Mouse (Mus musculus) layer of hippocampus, adult 9-10 months (tissue): ENCODE results near the gene Tlr3.

ENCODE experiments used
- DNase-seq: peaks from one replicate; pipeline ENCODE4 v3.0.0; 2022; ENCODE audit warnings: low spot score

Tlr3 gene

DNA sequence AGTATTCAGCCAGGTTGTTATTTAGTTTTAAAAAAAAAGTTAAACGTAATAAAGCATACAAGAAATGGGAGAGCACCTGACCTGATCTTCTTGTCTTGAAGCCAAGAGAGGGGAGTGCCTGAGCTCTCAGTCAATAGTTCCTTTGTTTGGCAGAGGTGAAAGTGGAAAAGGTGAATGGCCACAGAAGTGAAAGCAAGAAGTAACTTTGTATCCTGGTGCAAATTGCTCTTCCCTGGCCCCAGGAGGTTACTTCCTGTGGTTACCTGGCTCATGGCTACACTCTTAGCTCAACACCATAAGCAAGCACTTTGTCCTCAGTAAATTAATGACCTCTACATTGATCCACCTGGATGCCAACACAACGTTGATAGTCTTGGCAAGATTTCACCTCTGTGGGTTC, at the start of gene Tlr3:
Gene Tlr3 (minus strand): TSS at position 199 of the 400 bp plus-strand sequence.
- DNase-seq: no peak

DNA sequence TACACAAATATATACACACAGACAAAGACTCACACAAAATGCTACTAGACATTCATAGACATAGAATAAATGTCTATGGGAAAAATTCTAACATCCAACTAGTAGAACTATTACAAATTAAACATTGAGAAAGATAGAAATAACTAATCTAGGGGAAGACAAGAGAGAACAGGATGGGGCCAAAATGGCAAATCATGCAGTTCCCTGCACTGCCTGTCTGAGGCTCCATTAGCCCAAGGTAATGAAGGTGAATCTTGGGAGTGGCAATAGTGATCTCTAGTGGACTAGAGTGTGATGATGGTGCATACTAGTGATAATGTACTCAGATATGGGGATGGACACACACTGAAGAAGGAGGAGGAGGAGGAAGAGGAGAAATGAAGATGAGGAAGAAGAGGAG, 47.0 kb upstream of the Tlr3 start:
- DNase-seq: no peak

DNA sequence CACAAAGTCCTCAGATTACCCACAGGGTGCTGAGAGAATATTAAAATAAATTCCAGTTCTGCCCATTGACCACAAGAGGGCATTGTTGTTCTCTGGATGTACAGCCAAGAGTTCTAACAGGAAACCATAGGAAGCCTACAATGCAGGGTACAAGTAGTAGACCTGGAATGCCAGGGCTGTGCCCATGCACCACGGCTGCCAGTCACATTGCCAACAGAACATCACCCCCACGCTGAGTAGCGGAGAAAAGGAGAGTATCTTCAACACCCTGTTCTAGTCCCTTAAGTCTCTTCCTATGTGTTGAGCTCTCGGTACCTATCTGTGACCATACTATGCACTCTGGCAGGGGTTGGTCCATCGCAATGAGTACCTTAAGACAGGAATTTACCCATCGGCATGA, 43.5 kb upstream of the Tlr3 start:
- peak; percentile 63 for DNase-seq

DNA sequence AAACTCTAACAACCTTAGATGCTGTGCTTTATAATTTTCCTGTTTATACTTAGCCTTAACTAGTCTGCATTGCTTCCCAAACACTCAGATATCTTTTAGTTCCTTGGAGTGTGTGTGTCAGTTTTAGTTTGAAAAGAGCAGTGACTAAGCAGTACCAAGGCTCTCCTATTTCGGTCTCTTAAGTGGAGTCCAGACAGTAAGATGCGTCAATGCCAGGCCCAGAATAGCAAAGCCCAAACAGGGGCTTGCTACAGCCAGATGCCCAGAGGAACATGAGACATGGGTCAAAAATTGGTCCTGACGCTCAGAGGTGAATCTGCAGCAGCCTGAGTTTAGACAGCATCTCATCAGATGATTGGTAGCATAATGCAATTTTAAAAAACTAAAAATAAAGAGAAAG, 41.2 kb upstream of the Tlr3 start:
- no peak for DNase-seq

DNA sequence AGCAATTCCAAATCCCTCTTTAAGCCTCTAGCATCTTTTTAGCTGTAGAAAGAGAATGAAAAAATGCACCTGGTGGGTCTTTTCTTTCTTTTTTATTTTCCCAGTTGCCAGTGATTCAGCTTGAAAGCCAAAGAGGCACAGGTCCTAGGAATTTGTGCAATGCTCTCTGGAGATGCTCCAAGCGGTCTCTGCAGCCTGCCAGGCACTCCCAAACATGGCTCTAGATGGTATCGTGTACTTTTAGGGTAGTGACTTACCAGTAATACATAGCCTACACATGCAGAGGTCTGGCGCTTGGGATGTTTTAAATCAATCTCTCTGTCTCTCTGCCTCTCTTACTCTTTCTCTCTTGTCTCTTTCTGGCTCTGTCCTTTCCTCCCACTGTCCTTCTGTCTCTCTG, 38.0 kb upstream of the Tlr3 start:
- no peak for DNase-seq

DNA sequence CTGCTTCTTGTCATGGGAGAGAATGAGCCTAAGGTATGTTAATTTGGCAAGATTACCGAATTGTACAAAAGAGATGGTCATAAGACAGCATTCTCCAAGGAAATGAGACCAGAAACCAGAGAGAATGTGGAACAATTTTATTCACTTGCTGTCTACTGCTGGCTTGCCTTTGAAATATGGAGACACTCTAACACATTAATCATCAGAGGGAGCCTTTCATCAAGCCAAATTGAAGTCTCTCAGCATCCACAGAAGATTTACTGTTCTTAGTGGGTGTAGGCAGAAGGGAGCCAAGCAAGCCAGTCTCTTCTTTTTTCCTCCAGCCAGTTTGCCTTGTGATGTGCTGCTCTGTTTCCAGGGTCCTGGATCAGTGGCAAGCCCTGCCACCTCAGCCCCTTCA, 37.4 kb upstream of the Tlr3 start:
- DNase-seq: no peak

DNA sequence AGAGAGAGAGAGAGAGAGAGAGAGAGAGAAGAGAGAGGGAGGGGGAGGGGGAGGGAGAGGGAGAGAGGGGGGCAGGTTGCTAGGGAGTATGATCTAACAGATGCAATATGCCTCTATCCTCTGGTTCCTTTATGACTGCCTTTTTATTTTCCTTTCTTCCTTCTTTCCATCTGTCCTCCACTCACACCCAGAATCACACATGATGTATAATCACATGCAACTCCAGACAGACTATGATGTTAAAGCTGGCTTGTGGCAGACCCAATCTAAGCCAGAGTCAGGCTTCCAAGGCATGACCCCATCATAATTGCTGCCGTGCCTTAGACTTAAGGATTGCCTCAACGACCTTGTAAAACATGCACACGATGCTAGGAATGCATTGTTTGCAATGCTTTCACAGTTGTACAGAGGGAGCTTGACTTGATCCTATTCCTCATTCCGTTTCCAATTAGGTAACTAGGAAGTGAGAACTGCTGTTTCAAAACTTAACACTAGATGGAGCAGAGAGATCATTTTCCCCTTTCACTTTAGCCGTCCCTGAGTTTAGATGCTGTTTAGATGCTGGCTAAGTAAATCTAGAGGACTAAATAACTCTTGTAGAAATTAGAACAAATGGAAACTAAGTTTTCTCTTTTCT, 28.1 kb upstream of the Tlr3 start:
- DNase-seq: peak; percentile 88

DNA sequence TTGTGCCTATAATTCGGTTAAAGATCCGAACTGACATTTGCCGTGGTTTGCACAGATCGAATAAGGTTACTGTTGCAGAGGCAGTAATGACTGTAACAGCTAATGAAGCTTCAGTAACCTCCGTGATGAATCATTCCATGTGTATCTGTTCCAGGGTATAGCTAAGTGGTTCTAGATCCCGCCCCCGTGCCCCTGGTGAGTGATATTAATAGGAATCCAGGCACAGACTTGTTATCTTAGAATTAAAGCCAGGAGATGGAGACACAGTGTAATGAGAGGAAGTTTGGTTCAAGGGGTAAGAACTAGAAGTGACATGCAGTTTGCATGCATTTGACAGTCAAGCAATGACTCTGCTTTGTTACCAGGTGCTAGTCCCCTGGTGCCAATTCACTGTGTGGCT, 9.3 kb upstream of the Tlr3 start:
- DNase-seq: no peak

DNA sequence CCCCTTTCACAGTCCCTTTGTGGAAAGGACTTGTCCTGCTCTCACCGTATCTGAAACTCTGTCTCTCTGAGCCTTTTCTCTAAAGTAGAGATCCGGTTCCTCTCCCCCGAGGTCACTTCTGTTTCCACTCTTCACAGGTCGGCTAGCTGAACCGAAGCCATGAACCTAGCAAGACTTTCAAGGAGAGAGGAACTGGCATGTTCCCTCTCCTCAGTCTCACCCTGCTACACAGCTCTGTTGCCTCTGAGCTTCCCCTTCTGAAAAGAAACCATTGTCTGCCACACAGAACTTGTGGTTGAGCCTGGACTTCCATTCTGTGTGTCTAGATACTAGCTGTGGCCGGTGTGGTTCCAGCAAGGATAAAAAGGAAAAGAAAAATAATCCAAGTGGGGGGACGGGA, 4.1 kb upstream of the Tlr3 start:
- DNase-seq: peak; percentile 13

DNA sequence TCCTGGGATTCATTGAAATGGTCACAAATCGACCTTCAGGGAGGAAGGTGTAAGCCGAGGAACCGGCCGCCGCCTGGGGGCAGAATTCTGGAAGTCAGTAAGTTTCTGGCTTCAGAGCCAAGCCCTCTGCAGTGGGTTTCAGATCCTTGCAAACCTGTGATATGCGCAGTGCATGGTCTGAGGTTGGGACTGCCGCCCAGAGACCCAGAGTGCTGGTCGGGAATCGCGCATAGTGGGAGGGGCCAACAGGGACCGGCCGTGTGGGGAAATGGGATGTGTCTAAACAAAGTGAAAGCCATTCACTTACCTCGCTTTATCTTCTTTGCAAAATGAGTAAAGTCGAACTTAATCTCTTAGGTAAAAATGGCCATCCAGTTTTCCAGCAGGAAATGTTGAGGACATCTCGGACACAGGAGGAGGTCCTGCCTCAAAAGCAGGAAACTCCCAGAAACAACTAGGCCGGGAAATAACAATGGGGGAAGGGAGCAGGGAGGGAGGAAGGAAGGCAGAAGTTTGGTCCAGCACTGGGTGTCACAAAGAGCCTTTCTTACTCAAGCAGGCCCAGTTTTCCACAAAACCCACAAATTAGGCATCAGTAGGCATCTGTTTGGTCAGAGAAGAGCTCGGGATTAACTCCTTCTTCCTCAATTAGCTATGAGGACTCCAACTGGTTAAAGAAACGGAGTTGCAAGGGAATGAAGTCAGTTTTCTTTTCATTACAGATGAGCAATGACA, 567 bp downstream of the Tlr3 start:
- DNase-seq: peak; percentile 16

DNA sequence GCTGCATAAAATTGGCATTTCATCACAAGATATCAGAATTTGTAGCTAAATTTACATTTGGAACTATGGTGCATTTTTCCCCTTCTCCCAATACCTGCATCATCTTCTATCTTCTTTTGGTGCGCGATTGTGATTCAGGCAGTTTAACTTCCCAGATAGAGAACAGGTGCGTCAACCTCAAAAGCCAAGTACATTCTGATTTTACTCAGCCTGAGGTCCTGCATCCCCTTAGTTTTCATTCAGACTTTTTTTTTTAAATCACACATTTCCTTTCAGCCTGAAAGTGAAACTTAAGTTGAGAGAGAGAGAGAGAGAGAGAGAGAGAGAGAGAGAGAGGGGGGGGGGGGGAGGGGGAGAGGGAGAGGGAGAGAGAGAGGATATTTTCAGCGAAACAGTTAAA, 1.2 kb downstream of the Tlr3 start:
- DNase-seq: no peak

DNA sequence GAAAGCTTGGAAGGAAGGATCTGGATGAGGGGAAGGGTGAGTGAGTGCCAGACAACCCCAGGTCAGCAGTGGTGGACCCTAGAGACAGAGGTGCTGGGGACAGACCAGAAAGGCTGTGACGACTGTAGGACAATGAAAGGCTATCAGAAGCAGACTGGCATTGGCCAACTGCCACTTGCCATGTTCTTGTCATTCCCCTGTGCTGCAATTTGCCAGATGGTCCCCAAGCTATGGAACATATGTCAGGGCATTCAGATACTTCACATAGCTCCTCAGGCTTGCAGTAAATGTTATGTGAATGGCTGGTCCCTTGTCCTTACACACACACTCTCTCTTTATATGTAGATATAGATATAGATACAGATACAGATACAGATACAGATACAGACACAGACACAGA, 27.6 kb downstream of the Tlr3 start:
- no peak for DNase-seq

DNA sequence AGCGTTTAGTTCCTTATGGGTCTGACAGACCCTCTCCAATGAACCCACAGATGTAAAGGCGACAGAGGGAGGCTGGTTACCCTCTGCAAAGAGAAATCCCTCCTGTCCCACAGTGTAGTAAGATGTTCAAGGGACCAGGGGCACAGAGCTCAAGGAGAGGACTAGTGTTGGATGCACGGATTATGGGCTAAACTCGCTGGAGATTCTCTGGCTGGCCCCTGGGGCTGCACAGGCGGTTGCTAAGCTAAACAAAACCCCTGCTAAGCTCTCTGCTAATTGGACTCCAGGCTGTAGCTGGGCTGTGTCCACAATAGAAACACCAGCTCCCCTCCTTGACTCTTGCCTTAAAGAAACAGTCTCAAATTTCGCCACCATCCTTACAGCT, 28.9 kb downstream of the Tlr3 start, which contains the start of gene Fam149a:
Gene Fam149a (minus strand): TSS at position 329 of the 385 bp plus-strand sequence.
- DNase-seq: no peak

DNA sequence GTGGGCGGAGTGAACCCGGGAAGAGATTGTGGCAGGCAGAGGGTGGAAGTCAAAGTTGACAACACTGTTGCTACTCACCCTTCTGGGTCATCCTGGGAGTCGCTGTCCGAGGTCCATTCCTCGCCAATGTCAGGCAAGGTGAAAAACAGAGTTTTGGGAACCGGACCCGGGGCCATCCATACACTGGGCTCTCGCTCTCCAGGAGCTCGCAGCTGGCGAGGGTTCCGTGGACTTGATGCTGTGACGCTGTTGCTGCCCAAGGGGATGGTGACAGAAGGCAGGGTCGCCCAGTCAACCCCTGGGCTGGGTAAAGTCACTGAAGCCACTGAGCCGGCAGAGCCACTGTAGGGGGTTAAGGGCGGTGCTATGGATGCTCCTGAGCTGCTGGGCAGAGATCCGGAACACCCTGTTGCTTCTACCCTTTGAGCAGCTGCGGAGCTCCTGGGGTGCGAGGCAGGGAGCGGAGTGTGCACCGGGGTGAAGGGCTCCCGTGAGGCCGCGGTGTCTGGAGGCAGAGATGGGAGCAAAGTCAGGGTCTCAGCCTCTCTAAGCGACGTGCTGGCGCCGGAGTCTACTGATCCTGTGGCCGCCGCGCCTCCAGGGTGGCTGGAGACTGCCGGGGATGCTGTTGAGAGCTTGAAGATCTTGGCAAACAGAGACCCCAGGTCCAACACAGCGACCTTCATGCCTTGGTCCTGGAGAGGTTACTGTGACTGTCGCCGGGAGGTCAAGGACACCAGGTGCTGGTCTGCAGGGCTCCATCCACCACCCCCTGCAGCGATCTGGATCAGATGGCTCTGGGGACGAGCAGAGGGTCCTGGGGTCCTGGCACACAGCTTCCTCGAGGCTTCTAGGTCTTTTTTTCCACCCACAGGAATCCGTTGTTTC, 29.6 kb downstream of the Tlr3 start:
- DNase-seq: no peak

DNA sequence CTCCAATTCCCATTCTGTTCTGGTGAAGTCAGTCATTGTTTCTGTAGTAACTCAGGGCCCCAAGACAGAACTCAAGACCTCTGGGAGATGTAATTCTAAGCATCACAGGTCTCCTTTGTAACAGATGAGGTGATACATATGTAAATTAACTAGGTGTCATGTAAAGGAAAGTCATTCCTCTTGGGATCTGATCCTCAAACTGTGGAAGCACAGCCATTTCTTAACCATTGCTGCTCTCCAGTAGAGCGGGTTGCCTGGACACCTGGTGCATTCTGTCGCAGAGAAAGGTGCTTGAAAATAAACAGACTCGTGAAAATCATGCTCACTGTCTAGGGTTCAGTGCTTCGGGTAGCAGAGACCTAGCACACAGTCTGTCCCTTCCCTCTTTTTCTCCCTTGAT, 30.3 kb downstream of the Tlr3 start:
- DNase-seq: no peak

DNA sequence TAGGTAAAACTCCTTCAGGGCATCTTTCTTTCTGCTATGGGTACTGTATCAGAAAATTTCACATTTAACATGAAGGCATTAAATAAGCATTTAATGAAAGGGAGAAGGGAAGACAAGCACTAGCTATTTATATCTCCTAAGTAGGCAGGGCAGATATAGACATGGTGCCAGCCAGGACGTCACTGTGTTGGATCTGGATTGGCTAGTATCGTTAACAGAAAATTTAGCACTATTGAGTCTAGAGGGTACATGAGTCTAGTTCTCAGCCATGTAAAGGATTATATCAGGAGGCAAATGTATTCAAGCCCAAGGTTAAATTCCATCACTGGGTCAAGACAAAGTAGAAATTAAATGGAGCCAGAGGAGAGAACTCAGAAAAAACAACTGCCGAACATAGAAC, 36.8 kb downstream of the Tlr3 start:
- DNase-seq: no peak

DNA sequence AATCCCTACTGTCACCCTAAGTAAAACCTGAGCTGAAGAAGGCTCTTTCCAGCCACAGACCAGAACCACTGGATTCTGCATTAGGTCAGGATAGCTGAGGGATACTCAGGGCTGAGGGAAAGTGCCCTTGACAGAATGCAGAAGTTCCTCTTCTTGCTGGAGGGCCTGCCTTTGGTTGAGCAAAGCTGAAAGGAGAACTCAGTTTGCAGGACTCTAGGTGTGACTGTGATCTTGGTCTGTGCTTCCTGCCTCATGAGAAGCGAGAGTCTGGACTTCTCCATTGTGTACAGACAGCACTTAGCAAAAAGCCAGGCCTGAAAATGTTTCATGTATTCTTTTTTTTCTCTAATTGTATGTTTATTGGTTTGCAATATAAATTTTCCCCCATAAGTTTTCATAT, 43.7 kb downstream of the Tlr3 start:
- no peak for DNase-seq

DNA sequence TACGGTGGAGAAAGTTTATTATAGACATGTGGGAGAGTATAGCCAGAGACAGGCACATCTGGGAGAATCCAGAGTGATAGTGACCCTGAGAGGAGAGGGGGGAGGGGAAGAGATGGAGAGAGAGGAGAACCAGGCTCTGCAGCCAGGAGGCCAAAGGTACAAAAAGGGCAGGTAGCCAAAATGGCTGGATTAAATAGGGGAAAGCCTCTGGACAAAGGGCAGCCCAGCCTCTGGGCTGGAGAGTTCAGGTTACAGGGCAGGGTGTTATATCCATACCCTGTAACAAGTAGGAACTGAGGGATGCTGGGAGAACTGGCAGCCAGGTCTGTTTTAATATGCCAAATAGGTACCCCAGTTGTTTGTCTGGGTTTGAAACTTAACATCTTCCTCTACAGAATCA, 47.7 kb downstream of the Tlr3 start:
- DNase-seq: no peak

DNA sequence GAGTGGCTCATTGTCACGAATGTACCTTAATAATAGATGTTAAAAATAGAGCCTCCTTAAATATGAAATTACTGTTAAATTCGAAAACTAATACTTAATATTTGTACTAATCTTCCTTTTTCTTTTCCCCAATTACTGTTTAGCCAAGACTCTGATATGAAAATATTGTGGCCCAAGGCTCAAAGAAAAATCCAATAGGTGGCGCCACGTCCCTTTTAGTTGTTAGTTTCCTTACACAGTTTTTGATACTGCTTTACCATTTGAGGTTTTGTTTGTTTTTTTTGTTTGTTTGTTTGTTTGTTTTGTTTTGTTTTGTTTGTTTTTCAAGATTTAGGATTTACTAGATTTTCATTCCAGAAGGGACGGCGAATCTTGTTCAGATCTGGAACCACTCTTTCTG, 48.6 kb downstream of the Tlr3 start:
- no peak for DNase-seq

DNA sequence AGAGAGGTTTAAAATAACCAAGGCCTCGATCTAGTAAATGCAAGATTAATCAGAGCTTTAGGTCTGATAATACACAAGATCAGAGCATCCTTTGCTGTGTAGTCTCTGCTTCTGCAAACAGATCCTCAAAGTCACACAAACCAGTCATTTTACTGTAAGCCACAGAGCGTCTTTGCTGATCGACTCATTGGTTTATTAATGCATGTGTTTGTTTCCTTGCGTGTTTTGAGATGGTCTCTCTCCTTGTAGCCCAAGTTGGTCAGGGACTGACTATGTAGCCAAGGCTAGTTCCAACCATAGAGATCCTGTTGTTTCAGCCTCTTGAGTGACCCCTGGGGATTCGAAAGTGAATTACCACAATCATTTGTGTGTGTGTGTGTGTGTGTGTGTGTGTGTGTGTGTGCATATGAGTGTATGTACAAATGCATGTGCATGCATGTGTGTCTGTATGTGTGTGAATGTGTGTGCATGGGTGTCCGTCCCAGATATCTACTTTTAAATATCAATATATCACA, 51.7 kb downstream of the Tlr3 start:
- no peak for DNase-seq

DNA sequence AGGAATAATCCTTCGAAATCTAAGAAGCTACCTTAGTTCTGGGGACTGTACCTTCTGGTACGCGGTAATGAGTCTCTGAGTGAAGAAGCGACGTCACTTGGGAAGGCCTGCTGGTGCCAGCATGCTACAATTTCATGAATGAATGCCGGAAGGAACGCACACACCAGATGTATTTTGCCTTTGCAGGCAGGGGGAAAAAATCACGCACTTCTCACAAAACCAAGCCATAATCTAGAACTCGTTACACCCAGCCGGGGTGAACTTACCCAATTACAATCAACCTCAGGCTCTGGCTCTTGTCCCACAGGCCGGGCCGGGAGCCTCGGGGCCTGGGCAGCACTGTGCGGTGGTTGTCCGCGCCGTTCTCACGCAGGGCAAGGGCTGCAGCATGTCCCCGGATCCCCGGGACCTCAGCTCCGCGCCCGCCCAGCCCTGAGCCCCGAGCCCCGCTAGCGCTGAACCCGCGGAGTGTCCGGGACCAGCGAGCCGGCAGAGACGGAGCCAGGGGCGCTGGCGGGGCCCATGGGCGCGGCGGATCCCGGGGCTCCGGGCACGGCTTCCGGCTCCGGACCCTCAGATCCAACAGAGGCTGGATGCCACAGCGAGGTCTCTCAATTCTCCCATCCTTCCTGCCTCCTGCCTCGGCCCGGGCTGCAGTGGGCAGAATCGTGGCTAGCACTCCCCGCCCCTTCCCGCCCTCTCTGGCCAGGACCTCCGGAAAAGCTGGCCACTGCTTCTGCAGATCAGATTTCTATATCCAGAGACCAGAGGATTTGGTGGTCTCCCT, 52.6 kb downstream of the Tlr3 start:
- no peak for DNase-seq

DNA sequence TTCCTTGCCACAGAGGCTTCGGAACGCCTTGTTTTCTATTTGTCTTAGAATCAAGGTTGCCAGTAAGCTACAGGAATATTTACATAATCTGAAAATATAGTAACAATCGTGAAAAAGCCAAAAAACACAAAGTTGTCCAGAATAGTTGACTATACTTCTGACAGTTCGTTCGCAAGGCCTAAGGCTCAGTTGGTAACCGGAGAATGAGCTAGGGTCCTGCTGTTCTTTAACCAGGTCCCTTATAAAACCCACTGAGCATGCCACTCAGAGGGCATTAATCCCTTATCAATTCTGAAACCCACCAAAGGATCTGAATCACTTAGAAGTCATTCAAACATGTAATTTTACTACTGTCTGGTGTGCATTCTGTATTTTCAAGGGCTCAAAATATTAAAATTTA, 55.1 kb downstream of the Tlr3 start:
- no peak for DNase-seq
